Mouse (Mus musculus): ENCODE results near the gene Cish. TPM values are rescaled to one million over a fixed set of nuclear protein-coding genes. Genes with fewer than 3 reads are reported as not detected.

Gene Cish
- 1 to 10 TPM; 5.0 to 5.4 TPM for total RNA-seq (2023)

GRCm38 (mm10) chr9:107296016-107296040 is at the start of gene Cish:
Gene Cish (plus strand): TSS chr9:107296026.

GRCm38 (mm10) chr9:107289211-107290076 is 6.4 kb upstream of the Cish start, which contains the start of gene Mapkapk3:
Gene Mapkapk3 (minus strand): TSS chr9:107289877.

DNA sequence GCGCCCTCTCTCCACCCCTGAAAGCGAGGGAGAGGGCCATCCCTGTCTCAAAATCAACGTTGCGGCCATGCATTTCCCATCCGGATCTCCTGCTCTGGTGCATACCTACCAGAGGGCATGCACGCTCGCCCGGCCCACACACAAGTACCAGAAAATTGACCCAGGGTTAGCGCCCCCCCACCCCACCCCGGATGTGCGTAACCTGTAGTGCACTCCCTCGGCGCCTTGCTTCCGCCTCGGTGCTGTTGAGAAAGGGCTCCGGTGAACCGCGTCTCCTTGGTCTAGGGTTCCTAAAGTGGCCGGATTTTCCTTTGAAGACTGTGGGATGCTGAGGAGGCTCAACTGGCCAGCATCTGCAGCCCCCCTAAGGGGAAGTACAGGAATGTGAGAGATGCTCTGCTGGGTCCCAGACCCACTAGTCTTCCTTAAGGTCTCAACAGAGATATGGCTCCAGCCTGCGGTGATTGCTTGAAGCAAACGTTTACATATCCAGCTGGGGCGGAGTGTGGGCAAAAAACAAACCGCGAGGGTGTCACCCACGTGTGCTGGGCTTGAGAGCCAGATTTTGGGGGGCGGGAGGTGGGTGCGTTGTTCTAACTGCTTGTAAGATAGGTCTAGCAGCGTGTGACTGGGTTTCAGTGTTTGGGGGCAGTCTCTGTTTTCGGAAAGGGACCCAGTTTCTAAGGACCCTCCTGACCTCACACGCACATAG is 42.5 kb downstream of the Cish start, which contains the start of gene Hemk1:
Hemk1 (minus strand) TSS at position 179 of the 712 bp plus-strand sequence.

GRCm38 (mm10) chr9:107340267-107340859 is 44.5 kb downstream of the Cish start, which contains the start of gene 6430571L13Rik:
Gene 6430571L13Rik (plus strand): TSS chr9:107340602.

Other genes with a start within 250 kb of the Cish start
- 1 to 10 TPM; 2.0 to 4.9 TPM for gene Dock3, start 64.1 kb upstream of the Cish start, total RNA-seq (2023)
- 100 to 1,000 TPM; 120 to 133 TPM for gene Mapkapk3, start 6.1 kb upstream of the Cish start, total RNA-seq (2023)
- gene Hemk1, start 42.3 kb downstream of the Cish start, total RNA-seq (2023): 1 to 10 TPM; 3.9 to 5.0 TPM
- not detected for gene 6430571L13Rik, start 44.6 kb downstream of the Cish start, total RNA-seq (2023)
- gene Cacna2d2, start 103.6 kb downstream of the Cish start, total RNA-seq (2023): under 1 TPM; 0.09 to 0.62 TPM
- gene Tmem115, start 237.9 kb downstream of the Cish start, total RNA-seq (2023): 10 to 100 TPM; 16.3 to 17.6 TPM
- gene Cyb561d2, start 246.2 kb downstream of the Cish start, total RNA-seq (2023): 1 to 10 TPM; 6.7 to 7.6 TPM
- gene Nprl2, start 246.2 kb downstream of the Cish start, total RNA-seq (2023): 1 to 10 TPM; 8.4 to 9.3 TPM

Data from neutrophil, adult 59 days (primary cell).